Mouse (Mus musculus): ENCODE data around the gene Trabd2b. TPM values are rescaled to one million over a fixed set of nuclear protein-coding genes. Genes with fewer than 3 reads are reported as not detected.
A peak's percentile ranks its signal among the peaks of the same experiment; 100 is the strongest.

Gene Trabd2b
- polyA plus RNA-seq, 1 experiment from 2014 or later: 1.8 TPM

DNA sequence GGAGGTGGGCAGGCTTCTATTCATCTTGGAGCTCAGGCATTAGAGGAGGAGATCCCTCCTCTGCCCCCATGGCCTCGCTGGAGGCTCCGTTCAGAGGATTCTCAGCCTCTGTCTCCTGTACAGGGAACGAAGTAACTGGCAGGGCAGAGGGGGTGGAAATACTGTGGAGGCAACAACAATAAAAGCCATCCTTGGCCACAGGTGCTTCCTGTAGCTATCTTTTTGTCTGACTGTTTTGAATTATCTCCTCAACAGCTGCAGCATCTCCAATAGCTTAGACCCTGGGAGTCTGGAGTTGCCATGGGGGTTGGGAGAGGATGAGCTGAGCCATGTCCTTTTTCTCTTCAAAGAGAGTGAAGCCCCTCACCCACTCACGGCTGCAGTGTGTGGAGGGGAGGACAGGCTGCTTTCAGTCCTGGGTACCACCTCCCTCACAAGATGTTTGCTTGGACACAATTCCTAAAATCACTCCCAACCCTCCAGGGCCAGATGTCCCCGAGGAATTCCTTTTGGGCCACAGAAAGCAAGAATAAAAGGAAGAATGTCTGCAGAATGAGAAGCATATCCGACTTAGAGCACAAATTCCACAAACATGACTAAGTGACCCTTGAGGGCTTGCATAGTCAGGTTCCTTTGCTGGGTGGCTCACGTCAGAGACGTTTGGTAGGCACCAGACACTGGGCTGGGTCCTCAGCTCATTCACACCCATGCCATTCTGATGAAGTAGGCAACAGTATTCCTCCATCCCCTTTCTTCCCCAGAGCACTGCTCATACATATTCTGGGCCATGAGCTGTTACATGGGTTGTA, 194.9 kb downstream of the Trabd2b start:
- Histone ChIP-seq H3K4me1 (peaks cover 8% of the 10 kb centered on the region; the same call in 1 of the 2 replicates), H3K9ac (replicated peaks) (no peak overlapping the region; the same call in 1 of the 2 replicates), H3K9me3 (no peaks in the 10 kb centered on the region), H3K4me3 (no peak overlapping the region), H3K27me3 (no peaks in the 10 kb centered on the region), H3K4me2 (replicated peaks) (no peak overlapping the region), H3K27ac (replicated peaks) (no peak overlapping the region), H3K36me3 (no peaks in the 10 kb centered on the region)
- ATAC-seq (ENCODE audit: low FRiP score, low read depth): no peak
- WGBS: 35% methylated on average over 8 of the region's 8 CpGs

DNA sequence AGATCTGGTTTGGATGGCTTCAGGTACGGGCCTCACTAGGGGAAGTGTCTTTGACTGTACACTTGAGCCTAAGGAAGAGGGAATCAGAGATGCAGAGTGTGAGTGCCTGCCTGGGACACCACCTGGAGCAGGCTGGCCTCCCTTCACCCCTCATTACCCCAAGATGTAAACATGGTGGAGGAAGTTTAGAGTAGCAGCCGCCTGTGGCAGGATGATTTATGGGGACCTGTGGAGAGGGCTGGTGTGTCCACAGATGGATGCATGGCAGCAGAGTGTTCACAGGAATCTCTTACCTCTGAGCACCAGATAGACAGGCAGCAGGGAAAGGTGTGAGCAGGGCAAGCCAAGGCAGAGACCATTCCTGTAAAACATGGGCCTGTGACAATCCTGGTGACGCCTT, 199.1 kb downstream of the Trabd2b start:
- Histone ChIP-seq H3K27ac (replicated peaks) (no peak overlapping the region), H3K4me1 (peaks cover 8% of the 10 kb centered on the region; the same call in 1 of the 2 replicates), H3K36me3 (no peaks in the 10 kb centered on the region), H3K9me3 (no peaks in the 10 kb centered on the region), H3K4me2 (replicated peaks) (no peak overlapping the region), H3K9ac (replicated peaks) (no peak overlapping the region), H3K27me3 (no peaks in the 10 kb centered on the region), H3K4me3 (no peak overlapping the region)
- 89% methylated on average over 3 of the region's 3 CpGs for WGBS
- ATAC-seq (ENCODE audit: low FRiP score, low read depth): no peak

DNA sequence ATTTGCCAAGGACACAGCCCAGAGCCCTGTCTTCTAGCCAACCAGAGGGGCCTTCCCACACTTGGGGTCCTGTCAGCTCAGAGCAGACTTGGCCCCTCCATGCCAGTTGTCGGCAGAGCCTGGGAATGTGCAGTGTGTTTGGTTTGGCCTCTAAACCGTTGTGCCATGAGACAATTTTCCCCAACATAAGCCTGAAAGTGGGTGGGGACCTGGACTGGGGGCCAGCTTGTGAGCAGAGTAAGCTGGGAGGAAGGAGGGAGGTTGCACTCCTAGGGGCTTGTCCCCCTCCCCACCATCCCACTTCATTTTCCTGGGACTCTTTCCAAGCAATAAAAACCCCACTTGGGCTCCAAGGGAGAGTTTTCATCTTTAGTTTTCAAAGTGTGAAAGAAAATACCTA, 201.3 kb downstream of the Trabd2b start:
- H3K27ac ChIP-seq (replicated peaks): no peak overlapping the region
- H3K9me3 ChIP-seq: no peaks in the 10 kb centered on the region
- WGBS: 69% methylated on average over 2 of the region's 2 CpGs
- ATAC-seq (ENCODE audit: low FRiP score, low read depth): no peak
- no peaks in the 10 kb centered on the region for H3K36me3 ChIP-seq
- no peak overlapping the region for H3K9ac ChIP-seq (replicated peaks)
- no peak overlapping the region for H3K4me2 ChIP-seq (replicated peaks)
- H3K4me1 ChIP-seq: no peaks in the 10 kb centered on the region
- no peaks in the 10 kb centered on the region for H3K27me3 ChIP-seq
- H3K4me3 ChIP-seq: no peak overlapping the region

DNA sequence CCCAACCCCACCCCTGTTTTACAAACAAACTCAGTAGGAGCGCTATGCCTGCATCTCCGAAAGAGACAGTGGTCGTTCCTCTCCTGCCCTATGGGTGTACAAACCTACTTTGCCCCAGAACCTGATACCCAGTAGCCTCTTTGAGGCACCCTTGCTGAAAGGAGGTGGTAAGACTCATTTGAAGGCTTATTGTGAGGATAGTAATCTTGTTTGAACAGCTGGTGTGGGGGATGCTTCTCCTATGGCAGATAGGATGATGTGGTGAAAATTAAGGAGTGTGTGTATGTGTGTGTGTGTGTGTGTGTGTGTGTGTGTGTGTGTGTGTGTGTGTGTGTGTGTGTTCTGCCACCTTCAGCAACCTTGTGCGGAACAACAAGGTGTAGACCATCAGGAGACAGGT, 202.8 kb downstream of the Trabd2b start:
- Histone ChIP-seq H3K4me2 (replicated peaks) (no peak overlapping the region), H3K4me3 (no peak overlapping the region), H3K27me3 (no peaks in the 10 kb centered on the region), H3K36me3 (no peaks in the 10 kb centered on the region), H3K4me1 (no peaks in the 10 kb centered on the region), H3K9me3 (no peaks in the 10 kb centered on the region), H3K27ac (replicated peaks) (no peak overlapping the region), H3K9ac (replicated peaks) (no peak overlapping the region)
- 70% methylated on average over 3 of the region's 4 CpGs for WGBS
- no peak for ATAC-seq (ENCODE audit: low FRiP score, low read depth)

DNA sequence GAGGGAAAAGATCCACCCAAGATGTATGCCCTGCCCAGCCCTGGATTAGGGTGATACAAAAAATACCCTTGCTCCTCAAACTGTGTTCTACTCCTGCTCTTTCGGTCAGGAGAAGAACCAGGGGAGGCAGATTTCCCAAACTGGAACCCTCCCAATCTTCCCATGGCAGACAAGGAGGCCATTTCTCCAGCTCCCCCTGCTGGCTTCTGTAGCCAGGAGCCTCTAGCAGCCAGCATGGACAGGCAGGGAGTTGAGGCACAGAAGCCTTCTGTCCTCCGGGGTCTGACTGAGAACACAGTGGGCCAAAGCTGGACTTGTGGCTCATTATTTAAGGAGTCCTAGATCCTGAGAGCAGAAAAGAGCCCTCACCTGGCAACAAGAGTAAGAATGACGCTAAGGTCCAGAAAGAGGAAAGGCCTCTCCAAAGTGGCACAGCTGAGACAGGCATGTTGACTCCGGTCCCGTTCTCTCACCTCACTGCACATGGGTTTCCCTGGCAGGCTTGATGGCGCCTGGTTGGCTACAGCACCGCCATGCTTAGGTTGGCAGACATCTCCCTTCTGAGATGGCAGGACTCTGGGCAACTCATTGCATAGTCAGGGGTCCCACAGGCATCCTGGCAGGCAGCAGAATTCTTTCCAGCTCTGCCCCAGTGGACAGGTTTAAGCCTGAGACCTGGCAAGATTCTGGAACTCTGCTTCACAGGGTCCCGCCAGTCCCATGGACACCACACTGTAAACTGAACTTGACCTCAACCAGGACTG, 204.8 kb downstream of the Trabd2b start:
- Histone ChIP-seq H3K4me3 (no peak overlapping the region), H3K27ac (replicated peaks) (no peak overlapping the region), H3K9me3 (no peaks in the 10 kb centered on the region), H3K4me1 (no peaks in the 10 kb centered on the region), H3K4me2 (replicated peaks) (no peak overlapping the region), H3K27me3 (no peaks in the 10 kb centered on the region), H3K36me3 (no peaks in the 10 kb centered on the region), H3K9ac (replicated peaks) (no peak overlapping the region)
- no peak for ATAC-seq (ENCODE audit: low FRiP score, low read depth)
- 92% methylated on average over 8 of the region's 8 CpGs for WGBS

DNA sequence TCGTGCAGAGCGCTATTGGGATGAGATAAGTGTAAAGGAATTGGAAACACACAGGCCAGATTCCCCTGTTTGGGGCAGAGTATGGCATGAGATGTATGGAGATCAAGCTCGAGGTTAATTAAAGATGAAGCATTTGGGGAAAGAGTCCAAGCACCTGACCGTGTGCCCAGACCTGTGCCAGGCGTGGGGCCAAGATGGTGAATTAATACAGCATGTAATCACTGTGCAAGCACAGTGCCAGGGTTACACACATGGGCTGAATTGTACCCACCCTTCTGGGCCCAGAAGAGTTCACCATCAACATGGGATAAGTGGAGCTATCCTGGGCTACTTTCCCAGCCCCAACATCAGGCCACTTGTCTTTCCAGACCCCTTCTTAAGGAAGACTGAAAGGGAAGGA, 205.5 kb downstream of the Trabd2b start:
- no peak overlapping the region for H3K4me3 ChIP-seq
- 88% methylated on average over 5 of the region's 5 CpGs for WGBS

DNA sequence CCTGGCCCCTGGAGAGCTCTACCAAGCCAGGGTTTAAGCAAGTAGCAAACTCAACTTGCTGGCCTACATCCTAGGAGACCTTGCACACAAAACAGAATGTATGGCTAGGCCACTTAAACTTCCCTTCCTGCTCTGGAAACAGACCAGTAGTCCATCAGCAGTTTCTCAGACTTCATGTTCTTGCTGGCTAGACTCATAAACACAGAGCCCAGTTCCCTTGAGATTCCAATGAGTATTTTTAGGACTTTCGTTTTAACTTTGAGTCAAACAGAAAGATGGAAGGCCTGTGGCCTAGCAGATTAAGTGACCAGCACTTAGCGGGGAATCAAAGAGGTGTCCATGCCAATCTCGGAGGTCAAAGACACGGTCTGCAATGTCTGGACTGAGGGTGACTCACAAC, 206.3 kb downstream of the Trabd2b start:
- ATAC-seq (ENCODE audit: low FRiP score, low read depth): no peak
- Histone ChIP-seq H3K4me3 (no peak overlapping the region), H3K9ac (replicated peaks) (no peak overlapping the region), H3K27ac (replicated peaks) (no peak overlapping the region), H3K4me2 (replicated peaks) (no peak overlapping the region), H3K9me3 (no peaks in the 10 kb centered on the region), H3K4me1 (no peaks in the 10 kb centered on the region), H3K27me3 (no peaks in the 10 kb centered on the region), H3K36me3 (no peaks in the 10 kb centered on the region)
- WGBS: 94% methylated on average over 4 of the region's 4 CpGs

More for the DNA sequence above, 205.5 kb downstream of the Trabd2b start:
- Histone ChIP-seq H3K9me3 (no peaks in the 10 kb centered on the region), H3K9ac (replicated peaks) (no peak overlapping the region), H3K36me3 (no peaks in the 10 kb centered on the region), H3K27ac (replicated peaks) (no peak overlapping the region), H3K4me2 (replicated peaks) (no peak overlapping the region), H3K27me3 (no peaks in the 10 kb centered on the region), H3K4me1 (no peaks in the 10 kb centered on the region)
- ATAC-seq (ENCODE audit: low FRiP score, low read depth): no peak

DNA sequence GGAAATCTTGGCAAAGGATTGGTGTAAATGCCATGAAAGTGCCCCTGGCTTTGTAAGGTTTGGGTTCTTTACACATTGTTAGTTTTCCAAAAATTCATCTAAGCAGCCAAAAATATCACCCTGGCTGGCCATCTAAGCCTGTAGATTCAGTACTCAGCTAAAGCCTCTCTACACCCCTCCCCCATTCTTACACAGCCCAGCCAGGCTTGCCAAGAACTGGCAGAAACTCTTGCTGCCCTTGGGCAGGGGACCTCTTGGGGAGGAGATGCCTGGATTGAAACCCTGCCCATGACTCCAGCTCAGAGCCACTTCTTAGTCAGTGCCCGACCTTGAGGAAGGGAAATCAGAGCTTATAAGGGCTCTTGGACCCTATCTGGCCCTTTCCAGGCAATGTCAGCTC, 207.6 kb downstream of the Trabd2b start:
- no peak overlapping the region for H3K9ac ChIP-seq (replicated peaks)
- no peak overlapping the region for H3K4me3 ChIP-seq
- H3K27ac ChIP-seq (replicated peaks): no peak overlapping the region
- H3K27me3 ChIP-seq: no peaks in the 10 kb centered on the region
- no peaks in the 10 kb centered on the region for H3K9me3 ChIP-seq
- H3K36me3 ChIP-seq: no peaks in the 10 kb centered on the region
- 82% methylated on average over 1 of the region's 1 CpGs for WGBS
- ATAC-seq (ENCODE audit: low FRiP score, low read depth): no peak
- H3K4me1 ChIP-seq: no peaks in the 10 kb centered on the region
- H3K4me2 ChIP-seq (replicated peaks): no peak overlapping the region

DNA sequence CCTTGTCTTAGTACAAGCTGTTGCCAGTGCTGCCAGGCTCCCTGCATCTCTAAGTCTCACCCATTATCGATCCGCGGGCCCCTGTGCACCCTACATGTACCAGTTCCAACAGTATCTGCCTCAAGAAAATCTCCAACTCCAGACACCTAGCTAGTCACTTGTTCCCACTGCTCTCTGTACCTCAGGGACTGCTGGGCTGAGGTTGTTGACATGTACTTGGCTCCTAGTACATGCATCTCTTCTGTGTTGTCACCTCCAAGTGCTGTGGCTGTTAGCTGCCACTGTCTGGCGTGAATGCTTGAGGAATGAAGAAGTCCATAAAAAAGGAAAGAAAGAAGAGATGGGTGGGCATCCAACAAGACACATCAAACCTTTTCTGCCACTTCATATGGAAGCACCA, 209.2 kb downstream of the Trabd2b start:
- ATAC-seq (ENCODE audit: low FRiP score, low read depth): no peak
- Histone ChIP-seq H3K4me3 (no peak overlapping the region), H3K4me2 (replicated peaks) (no peak overlapping the region), H3K9me3 (no peaks in the 10 kb centered on the region), H3K27ac (replicated peaks) (no peak overlapping the region), H3K27me3 (no peaks in the 10 kb centered on the region), H3K9ac (replicated peaks) (no peak overlapping the region), H3K36me3 (no peaks in the 10 kb centered on the region), H3K4me1 (no peaks in the 10 kb centered on the region)
- 89% methylated on average over 4 of the region's 4 CpGs for WGBS

DNA sequence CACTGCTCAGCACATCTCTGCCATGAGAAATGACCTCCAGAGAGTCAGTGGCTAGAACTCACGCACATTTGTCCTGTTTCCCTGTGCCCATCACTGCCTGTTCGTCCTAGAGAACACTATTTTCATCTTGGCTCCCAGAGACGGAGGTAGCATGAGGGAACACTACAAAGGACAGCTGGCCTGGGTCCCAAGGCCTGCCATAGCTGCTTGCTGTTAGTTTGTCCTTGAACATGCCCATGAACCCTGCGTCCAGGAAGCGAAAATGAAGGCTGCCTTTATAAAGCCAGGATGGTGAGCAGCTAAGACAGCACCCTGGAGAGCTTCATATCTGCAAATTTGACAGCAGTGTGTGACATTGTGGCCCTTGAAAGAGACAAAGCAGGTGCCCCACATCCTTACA, 216.4 kb downstream of the Trabd2b start:
- no peak for ATAC-seq (ENCODE audit: low FRiP score, low read depth)
- H3K4me3 ChIP-seq: no peak overlapping the region
- 78% methylated on average over 5 of the region's 5 CpGs for WGBS

DNA sequence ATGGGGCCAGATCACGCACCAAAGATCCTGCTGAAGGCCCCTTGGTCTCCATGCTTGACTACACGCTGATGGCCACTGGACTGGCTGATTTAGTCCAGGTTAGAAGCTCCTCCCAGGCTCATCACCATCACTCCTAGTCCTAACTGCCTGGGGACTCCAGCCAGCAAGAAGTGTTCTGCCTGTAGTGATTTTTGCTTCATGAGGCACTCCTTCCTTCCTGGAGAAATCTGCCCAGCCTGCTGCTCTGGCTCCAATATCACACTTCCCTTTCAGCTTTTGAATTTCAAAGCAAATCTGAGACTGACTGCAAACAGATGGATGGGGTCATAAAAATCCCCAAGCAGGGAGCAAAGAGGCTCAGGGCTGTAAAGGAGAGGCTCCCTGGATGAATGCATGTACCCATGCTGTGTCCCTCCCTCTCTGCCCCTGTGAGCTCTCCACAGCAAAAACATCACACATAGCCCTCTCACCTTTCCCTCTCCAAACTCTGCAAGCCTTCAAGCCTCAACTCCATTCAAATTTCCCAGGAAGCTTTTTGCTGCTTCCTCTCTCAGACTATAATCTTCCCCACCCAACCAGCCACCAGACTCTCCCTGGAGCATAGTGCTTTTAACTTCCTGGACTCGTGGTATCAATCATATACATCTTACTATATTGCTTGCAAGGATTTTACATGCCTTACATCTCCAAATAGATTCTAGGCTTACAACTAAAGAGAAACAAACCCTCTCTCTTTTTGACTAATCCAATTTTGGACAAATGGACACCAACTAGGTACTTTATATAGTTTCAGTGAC, 217.8 kb downstream of the Trabd2b start:
- Histone ChIP-seq H3K4me3 (no peak overlapping the region), H3K9ac (replicated peaks) (no peak overlapping the region), H3K36me3 (no peaks in the 10 kb centered on the region), H3K9me3 (no peaks in the 10 kb centered on the region), H3K27ac (replicated peaks) (no peak overlapping the region), H3K4me2 (replicated peaks) (no peak overlapping the region), H3K27me3 (no peaks in the 10 kb centered on the region), H3K4me1 (peaks cover 15% of the 10 kb centered on the region; the same call in 1 of the 2 replicates)
- ATAC-seq (ENCODE audit: low FRiP score, low read depth): no peak
- 49% methylated on average over 3 of the region's 3 CpGs for WGBS

More for the DNA sequence above, 216.4 kb downstream of the Trabd2b start:
- no peaks in the 10 kb centered on the region for H3K27me3 ChIP-seq
- no peak overlapping the region for H3K9ac ChIP-seq (replicated peaks)
- H3K4me1 ChIP-seq: peaks cover 15% of the 10 kb centered on the region; the same call in 1 of the 2 replicates
- no peak overlapping the region for H3K27ac ChIP-seq (replicated peaks)
- H3K4me2 ChIP-seq (replicated peaks): no peak overlapping the region
- H3K36me3 ChIP-seq: no peaks in the 10 kb centered on the region
- no peaks in the 10 kb centered on the region for H3K9me3 ChIP-seq

DNA sequence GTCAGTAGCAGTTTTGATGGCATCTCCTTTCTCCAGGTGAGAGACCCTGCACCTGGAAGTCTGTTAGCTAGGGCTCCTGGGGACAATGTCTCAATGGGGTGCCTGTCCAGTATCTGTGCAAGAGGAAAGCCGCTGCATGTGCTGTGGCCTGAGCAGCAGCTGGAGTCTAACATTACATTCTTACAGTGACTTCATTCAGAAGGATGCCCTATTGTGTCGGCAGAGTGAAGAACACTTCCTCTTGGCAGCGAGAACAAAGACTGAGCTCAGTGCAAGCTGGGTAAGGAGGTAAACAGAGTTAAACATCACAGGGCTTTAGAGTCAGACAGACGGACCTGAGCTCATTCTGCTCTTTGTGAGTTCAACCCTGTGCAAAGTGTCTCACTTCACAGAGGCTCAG, 218.8 kb downstream of the Trabd2b start:
- no peaks in the 10 kb centered on the region for H3K9me3 ChIP-seq
- ATAC-seq (ENCODE audit: low FRiP score, low read depth): peak; percentile 52; the same call in 1 of the 2 replicates
- no peaks in the 10 kb centered on the region for H3K36me3 ChIP-seq
- no peak overlapping the region for H3K4me3 ChIP-seq
- H3K27ac ChIP-seq (replicated peaks): no peak overlapping the region
- H3K4me1 ChIP-seq: peaks cover 15% of the 10 kb centered on the region; the same call in 1 of the 2 replicates
- no peak overlapping the region for H3K4me2 ChIP-seq (replicated peaks)
- H3K27me3 ChIP-seq: no peaks in the 10 kb centered on the region
- WGBS: 5% methylated on average over 4 of the region's 4 CpGs
- H3K9ac ChIP-seq (replicated peaks): no peak overlapping the region

Data from midbrain, embryonic 12.5 days (tissue).